Mouse (Mus musculus): ENCODE measurements around the gene Ipo8.

Ipo8 gene

DNA sequence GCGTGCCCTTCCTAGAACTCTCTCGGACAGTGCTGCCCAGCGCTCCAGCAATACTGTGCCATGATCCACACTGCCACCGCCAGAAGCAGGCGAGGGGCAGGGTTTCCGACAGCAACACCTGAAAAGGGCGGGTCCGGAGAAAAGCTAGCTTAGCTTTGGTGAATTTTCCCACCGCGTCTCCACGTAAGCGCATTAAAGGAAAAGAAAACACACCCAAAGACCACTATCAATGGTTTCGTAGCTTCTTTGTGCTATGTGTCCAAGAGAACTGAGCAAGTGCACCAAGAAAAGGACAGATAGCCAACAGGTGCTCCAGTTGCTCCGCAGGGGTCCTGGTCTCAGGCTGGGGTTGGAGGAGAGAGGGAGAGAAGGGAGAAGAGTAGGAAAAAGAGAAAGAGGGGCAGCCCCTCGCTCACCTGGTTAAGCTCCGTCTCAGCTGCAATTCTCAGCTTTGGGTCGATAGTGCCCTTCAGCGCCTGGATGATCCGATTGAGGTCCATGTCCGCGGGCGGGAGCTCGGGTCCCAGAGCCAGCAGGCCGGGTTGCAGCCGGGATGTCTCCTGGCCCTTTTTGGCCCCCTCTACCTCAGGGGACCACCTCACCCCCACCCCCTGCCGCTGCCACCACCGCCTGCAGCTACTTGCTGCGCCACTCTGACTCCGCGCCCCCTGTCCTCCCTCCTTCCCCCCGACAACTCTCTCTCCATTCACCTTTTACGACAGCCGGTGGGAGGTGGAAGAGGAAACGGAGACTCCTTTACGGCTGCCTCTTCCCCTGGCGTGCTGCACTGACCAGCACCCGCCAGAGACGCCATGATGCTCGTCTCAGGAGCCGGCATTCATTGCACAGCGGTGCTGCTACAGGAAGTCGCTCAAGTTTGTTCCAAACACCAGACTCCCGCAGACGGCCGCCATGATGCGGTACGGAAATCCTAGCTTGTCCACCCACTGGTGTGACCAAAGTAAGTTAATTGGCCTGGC is at the start of gene Ipo8:
Gene Ipo8 (minus strand): TSS at position 720 of the 980 bp plus-strand sequence.
- peak; percentile 92 to 93 for DNase-seq

GRCm38 (mm10) chr6:148873911-148874310 is 42.6 kb upstream of the Ipo8 start:
- DNase-seq, result no peak

GRCm38 (mm10) chr6:148845629-148846028 is 14.4 kb upstream of the Ipo8 start:
- DNase-seq, result no peak

DNA sequence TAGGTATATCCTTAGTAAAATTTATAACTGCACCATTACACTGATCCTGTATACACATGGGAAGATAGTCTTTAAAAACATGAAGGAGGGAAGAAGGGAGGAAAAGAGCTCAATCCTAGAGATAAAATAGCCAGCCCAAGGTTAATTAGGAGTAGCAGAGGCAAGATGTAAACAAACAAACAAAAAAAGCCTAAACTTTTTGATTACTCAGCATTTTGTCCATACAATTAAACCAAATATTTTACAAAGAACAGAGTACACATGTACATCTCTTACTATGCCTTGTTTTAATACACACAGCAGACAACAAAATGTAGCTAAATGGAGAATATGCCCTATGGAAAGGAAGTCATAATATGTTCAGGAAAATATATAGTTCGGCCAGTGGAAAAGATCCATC is 10.5 kb upstream of the Ipo8 start:
- no peak for DNase-seq

DNA sequence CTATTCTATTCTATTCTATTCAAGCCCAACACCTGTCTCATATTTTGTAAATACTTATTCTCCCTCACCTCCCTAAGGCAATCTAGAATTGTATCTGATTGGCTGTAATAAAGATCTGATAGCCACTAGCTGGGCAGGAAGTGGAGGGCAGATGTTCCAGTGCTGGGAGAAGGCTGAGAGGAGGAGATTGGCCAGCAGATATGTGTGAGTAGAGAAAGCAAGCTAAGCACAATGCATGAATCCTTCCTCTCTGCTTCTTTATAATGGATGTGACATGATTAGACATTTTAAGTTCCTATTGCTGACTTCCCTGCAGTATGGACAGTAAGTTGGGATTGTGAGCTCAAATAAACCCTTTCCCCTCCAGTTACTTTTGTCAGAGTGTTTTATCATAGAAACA is 7.2 kb upstream of the Ipo8 start:
- DNase-seq, result no peak

DNA sequence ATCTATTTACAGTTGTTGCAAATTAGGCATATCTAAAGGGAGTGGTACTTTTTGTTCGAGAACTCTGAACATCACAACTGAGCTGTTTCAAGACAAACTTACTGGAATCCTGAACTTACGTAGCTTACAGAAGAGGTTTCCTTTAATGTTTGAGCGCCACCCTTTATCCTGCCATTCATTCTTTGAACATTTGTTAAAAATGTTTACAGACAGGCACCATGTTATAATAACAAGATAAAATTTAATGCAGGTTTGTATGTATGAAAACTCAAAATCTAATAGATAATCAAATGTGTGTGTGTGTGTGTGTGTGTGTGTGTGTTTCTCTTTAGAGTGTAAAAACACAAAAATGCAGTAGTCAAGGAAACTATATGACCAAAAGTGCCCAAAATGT is 458 bp upstream of the Ipo8 start:
- no peak for DNase-seq

DNA sequence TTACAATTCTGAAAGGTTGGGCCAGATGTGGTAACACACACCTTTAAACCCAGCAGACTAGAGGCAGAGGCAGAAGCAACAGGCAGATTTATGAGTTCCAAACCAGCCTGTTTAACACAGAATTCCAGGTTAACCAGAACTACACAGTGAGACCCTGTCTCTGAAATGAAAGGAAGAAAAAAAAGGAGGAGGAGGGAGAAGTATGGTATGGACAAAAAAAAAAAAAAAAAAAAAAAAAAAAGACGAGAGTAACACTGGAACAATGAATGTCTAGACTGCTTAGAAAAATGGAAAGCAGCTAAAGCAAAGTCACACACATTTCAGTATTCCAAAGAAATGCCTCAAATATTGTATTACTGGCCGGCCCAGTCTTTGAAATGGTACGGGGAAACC is 916 bp downstream of the Ipo8 start:
- no peak for DNase-seq

DNA sequence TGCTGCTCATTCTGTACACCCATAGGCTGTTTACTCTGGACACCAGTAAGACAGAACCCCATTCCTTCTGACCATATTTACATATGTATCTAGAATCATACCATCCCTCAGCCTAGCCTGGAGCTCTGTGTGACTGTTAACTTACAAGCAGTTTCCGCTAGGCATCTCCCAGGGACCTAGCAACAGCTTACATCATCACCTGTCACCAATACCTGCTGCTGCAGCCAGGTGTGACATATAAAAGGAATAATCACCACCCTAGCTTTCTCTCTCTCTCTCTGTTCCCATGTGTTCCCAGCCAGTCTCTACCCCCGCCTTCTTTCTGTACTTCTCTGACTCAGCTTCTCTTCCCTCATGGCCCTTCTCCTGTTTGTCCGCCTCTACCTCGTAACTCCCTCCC is 5.1 kb downstream of the Ipo8 start:
- DNase-seq, result no peak

DNA sequence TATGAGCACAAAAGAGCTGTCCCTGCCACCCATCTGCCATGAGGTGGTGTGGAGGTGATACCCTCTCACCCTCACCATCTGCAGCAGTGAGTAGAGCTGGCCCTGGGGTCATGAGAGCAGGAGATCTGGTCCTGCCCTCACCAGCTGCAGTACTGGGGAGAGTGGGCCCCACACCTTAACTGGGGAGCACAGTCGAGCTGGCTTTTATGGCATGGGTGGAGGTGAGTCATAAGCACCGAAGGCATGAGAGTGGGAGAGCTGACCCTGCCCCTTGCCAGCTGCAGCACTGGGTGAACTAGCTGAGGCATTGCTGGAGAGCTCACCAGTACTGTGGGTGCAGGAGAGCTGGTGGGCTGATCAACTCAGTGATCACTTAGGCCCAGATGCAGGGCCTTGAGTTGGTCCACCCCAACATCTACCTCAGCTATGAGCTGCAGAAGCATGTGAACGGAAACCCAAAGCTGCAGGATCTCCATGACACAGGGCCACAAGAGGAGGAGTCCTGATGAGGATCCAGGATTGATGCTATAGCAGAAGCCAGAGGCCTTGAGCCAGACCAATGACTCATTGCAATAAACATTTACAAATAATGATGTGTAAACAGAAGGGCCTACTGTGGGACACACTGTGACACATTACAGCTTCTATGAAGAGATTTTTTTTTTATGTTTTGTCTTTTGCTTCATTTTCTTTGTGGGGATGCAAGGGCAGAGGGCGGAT is 12.5 kb downstream of the Ipo8 start:
- no peak for DNase-seq

GRCm38 (mm10) chr6:148816751-148817150 is 14.5 kb downstream of the Ipo8 start:
- no peak for DNase-seq

DNA sequence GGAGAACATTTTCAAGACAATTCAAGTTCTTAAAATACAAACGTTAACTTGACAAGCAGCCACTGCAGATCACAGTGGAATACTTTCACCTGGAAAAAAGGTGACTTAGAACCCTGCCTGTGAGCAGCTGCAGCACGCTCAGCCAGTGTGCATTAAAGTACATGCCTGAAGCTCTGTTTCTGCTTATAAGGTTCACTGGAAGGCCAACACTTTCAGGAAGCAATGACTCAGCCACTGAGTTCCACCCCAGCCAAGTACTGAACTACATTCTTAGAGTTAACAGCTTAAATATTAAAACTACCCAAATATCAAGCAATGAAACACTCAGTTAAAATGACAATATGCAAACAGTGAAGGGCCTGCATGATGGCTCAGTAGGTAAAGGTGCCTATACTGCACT is 20.1 kb downstream of the Ipo8 start:
- no peak for DNase-seq

GRCm38 (mm10) chr6:148799773-148800172 is 31.5 kb downstream of the Ipo8 start:
- no peak for DNase-seq

DNA sequence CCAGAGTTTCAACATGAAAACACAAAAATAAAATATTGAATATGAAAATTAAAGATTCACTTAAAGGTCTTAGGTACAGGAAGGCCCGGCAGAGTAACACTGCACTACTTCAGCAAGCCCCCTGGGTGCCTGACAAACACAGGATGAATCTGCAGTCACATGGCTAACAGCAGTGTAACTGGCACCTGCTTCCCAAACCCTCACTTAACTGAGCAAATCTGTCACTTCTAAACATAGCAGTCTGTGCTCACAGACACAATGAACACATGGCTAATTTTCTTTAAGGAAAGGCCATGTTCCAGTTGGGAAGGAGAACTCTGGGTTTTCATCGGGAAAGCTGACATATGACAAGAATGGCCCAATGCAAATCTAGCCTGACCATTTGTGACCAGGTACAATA is 36.1 kb downstream of the Ipo8 start:
- no peak for DNase-seq

DNA sequence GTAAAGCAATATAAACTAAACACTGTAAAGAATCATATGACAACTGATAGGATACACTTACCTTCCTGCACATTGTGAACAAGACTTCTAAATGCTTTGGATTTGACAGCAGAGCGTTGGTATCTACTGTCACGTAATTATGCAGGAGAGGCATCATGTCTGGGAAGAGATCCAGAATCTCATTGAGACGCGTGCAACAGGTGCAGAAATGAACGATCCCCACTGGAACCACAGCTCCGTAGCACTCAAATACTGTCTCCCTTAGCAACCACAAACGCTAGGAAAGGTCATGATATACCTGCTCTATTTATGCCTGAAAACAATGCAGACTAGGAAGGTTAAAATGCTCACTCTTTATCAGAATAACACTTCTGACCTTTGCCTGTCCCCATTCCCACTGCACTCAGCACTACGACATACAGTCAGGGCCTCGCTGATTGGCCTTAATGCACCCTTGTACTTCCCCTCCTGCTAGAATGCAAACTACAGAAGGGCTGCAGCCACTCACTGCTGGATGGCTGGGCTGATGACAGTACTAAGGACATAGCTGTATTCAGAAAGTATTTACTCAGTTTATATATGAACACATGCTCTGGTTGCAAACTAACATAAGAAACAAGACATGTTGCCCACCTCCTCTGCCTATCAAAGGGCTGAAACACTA is 42.1 kb downstream of the Ipo8 start:
- no peak for DNase-seq

DNA sequence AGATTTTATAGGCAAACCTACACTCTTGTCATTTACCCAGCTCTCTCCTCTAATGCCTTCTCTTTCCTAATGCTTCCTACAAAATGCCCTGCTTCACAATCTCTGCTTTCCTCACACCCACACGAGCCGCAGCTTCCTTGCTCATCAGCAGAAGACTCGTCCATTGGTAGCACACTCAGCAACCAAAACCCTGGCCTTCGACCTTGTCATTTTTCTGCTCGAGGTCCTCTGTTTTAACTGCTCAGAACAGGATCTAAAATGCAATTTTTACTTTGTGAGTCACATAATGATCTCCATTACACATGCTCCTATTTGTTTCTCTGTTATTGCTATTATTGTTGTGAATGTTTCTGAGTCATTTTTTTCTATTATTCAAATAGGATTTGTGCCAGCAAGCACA is 45.1 kb downstream of the Ipo8 start:
- DNase-seq, result no peak

GRCm38 (mm10) chr6:148784418-148784817 is 46.8 kb downstream of the Ipo8 start:
- no peak for DNase-seq

DNA sequence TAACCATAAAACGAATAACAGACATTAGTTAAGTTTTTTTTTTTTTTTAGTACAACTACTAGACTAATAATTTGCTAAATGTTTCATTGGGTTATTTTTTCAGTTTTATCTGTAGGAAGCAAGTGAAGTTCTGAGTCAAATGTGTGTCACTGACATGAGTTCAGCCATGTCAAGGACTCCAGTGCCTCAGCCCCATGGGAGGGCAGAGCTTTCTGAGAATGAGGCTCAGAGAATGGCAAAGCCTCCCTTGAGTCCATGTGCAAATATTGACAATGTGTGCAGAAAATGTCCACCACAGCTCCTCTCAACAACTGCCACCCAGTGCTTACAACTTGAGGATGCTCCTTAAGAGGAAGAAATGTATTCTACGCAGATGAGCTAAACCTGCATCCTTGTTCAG is 55.0 kb downstream of the Ipo8 start:
- DNase-seq, result no peak

GRCm38 (mm10) chr6:148771423-148771822 is 59.8 kb downstream of the Ipo8 start:
- DNase-seq, result no peak

GRCm38 (mm10) chr6:148768419-148768818 is 62.8 kb downstream of the Ipo8 start:
- no peak for DNase-seq

DNA sequence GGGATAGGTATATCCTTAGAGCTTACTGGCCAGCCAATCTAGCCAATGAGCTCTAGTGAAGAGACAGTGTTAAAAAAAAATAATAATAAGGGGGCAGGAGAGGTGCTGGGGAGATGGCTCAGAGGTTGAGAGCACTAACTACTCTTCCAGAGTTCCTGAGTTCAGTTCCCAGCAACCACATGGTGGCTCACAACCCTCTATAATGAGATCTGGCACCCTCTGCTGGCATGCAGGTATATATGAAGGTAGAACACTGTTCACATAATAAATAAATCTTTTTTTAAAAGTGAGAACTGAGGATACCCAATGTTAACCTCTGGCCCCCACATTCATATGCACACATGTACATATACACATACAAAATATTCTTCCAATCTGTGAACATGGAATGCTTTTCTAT is 64.0 kb downstream of the Ipo8 start:
- no peak for DNase-seq

- DNase-seq, result no peak
Observed at GRCm38 (mm10) chr6:148761967-148762712, 69.1 kb downstream of the Ipo8 start.

GRCm38 (mm10) chr6:148761475-148761874 is 69.8 kb downstream of the Ipo8 start:
- no peak for DNase-seq

- no peak for DNase-seq
Observed at GRCm38 (mm10) chr6:148756535-148756934, 74.7 kb downstream of the Ipo8 start.
